Mouse (Mus musculus) liver, embryonic 14.5 days (tissue): ENCODE measurements around the gene Gm10073.

Source experiments
- CTCF ChIP-seq: IDR thresholded peaks from 2 replicates; pipeline ENCODE4 v1.5.1; 2016; ENCODE audit warnings: antibody characterized with exemption, low read depth, control low read depth
- EP300 ChIP-seq: IDR thresholded peaks from 2 replicates; pipeline ENCODE4 v1.6.1; 2016; ENCODE audit warnings: antibody characterized with exemption, low read depth

GRCm38 (mm10) chr8:106561097-106561865 lies 12.0 kb downstream of the Gm10073 start:
- TF ChIP-seq CTCF (peak; percentile 90), EP300 (no peak)
